Mouse (Mus musculus) neural tube, embryonic 14.5 days (tissue): Measurements from ENCODE around the gene Epb41l5. TPM values are rescaled to one million over a fixed set of nuclear protein-coding genes. Genes with fewer than 3 reads are reported as not detected.
A peak's percentile ranks its signal among the peaks of the same experiment; 100 is the strongest.

Experiments
- ATAC-seq: fragments of 200-750 bp; cut with Nextera tagmentation; 2 replicates; pipeline ENCODE4 v1.8.0; 2017; ENCODE audit warnings: low read depth, mild to moderate bottlenecking, moderate TSS enrichment, moderate library complexity
- H3K27ac ChIP-seq: fragments of 300-500 bp; sonication (generic); 2 replicates; pipeline ENCODE4 v1.5.1; 2014; ENCODE audit warnings: low read depth, mild to moderate bottlenecking, control low read depth, low read length, moderate library complexity, mixed read lengths
- H3K27me3 ChIP-seq: fragments of 300-500 bp; sonication (generic); 2 replicates; pipeline ENCODE4 v1.6.1; 2014; ENCODE audit warnings: low read length; ENCODE audit not compliant: control insufficient read depth, insufficient read depth
- H3K36me3 ChIP-seq: fragments of 300-500 bp; sonication (generic); 2 replicates; pipeline ENCODE4 v1.6.1; 2014; ENCODE audit warnings: low read length, mixed read lengths; ENCODE audit not compliant: control insufficient read depth, insufficient read depth
- H3K4me1 ChIP-seq: fragments of 300-500 bp; sonication (generic); 2 replicates; pipeline ENCODE4 v1.6.1; 2014; ENCODE audit warnings: low read length; ENCODE audit not compliant: control insufficient read depth, insufficient read depth
- H3K4me2 ChIP-seq: fragments of 300-500 bp; sonication (generic); 2 replicates; pipeline ENCODE4 v1.6.1; 2014; ENCODE audit warnings: mild to moderate bottlenecking, low read depth, low read length, control low read depth
- H3K4me3 ChIP-seq: fragments of 300-500 bp; sonication (generic); 2 replicates; pipeline ENCODE4 v1.5.1; 2014; ENCODE audit warnings: low read depth, low read length, control low read depth, mixed read lengths
- H3K9ac ChIP-seq: fragments of 300-500 bp; sonication (generic); replicated peaks from 2 replicates; pipeline ENCODE4 v1.6.1; 2014; ENCODE audit warnings: low read depth, mild to moderate bottlenecking, control low read depth, low read length, mixed read lengths
- H3K9me3 ChIP-seq: fragments of 300-500 bp; sonication (generic); 2 replicates; pipeline ENCODE4 v1.6.1; 2016; ENCODE audit warnings: low read length; ENCODE audit not compliant: control insufficient read depth
- WGBS: fragments of 180-500 bp; shearing (Covaris S2); extraction: QIAGEN DNeasy Blood & Tissue Kit; methylation state at CpG from one replicate; pipeline ENCODE4 v1.1.7; 2014; 5-methylcytosine and 5-hydroxymethylcytosine counted together
- polyA plus RNA-seq: library from polyadenylated mRNA; unstranded; fragments of >200 nt; fragmentation: Nextera tagmentation; extraction: Ambion mirVana; gene quantifications from 2 replicates; pipeline ENCODE4 v1.2.1, GENCODE M21; 2014

Epb41l5 gene
- polyA plus RNA-seq, 1 experiment from 2014 or later: 20.6 TPM

GRCm38 (mm10) chr1:119557641-119558395, 91.0 kb downstream of the Epb41l5 start:
- H3K9me3 ChIP-seq: no peaks in the 10 kb centered on the region
- no peaks in the 10 kb centered on the region for H3K4me1 ChIP-seq
- no peak overlapping the region for H3K27ac ChIP-seq
- ATAC-seq: no peak
- no peak overlapping the region for H3K4me2 ChIP-seq
- H3K9ac ChIP-seq: no peak overlapping the region
- 95% methylated on average over 4 of the region's 4 CpGs for WGBS
- H3K27me3 ChIP-seq: no peaks in the 10 kb centered on the region
- H3K4me3 ChIP-seq: no peak overlapping the region
- H3K36me3 ChIP-seq: no peaks in the 10 kb centered on the region

GRCm38 (mm10) chr1:119555651-119556050, 93.1 kb downstream of the Epb41l5 start:
- 76% methylated on average over 5 of the region's 5 CpGs for WGBS

DNA sequence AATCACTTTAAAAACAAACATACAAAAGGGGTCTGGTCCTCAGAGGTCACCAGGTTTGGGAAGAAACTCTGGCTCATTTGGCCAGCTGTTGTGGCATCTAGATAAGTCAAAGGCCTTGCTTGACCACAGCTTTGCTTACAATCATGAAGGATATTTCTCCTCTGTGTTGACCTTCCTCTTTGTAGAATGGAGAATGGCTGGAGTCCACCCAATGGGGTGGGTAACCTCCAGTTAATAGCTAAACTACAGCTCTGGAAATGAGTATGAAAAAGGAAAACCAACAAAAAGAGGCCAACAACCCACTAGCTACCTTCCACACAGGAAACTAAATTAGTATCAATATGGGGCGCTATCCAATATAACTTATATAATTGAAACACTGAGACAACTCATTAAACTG, 97.1 kb downstream of the Epb41l5 start:
- H3K36me3 ChIP-seq: no peaks in the 10 kb centered on the region
- no peak overlapping the region for H3K9ac ChIP-seq
- no peak overlapping the region for H3K4me2 ChIP-seq
- no peak for ATAC-seq
- H3K9me3 ChIP-seq: no peaks in the 10 kb centered on the region
- no peak overlapping the region for H3K27ac ChIP-seq
- WGBS: 100% methylated on average over 1 of the region's 1 CpGs
- no peaks in the 10 kb centered on the region for H3K4me1 ChIP-seq
- H3K27me3 ChIP-seq: no peaks in the 10 kb centered on the region
- no peak overlapping the region for H3K4me3 ChIP-seq

More at GRCm38 (mm10) chr1:119555651-119556050, 93.1 kb downstream of the Epb41l5 start:
- Histone ChIP-seq H3K4me3 (no peak overlapping the region), H3K27ac (no peak overlapping the region), H3K9ac (no peak overlapping the region), H3K4me2 (no peak overlapping the region), H3K9me3 (no peaks in the 10 kb centered on the region), H3K4me1 (no peaks in the 10 kb centered on the region), H3K36me3 (no peaks in the 10 kb centered on the region), H3K27me3 (no peaks in the 10 kb centered on the region)
- ATAC-seq: no peak

DNA sequence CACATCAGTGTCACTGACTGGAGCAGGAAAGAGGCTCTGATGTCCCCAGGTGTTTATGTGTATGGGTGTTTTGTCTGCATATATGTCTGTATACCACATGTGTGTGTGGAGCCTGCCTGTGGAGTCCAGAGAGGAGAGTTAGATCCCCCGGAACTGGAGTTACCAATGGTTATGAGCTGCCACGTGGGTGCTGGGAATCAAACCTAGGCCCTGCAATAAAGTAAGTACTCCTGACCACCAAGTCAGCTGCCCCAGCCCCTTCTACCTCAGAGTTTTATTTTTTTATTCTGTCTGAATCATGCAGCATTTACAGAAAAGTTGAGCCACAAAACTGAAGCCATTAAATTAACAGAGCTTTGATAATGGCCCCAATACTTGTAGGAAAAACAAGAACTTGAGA, 98.7 kb downstream of the Epb41l5 start:
- 100% methylated on average over 2 of the region's 2 CpGs for WGBS
- H3K9ac ChIP-seq: no peak overlapping the region
- no peaks in the 10 kb centered on the region for H3K4me1 ChIP-seq
- H3K27me3 ChIP-seq: no peaks in the 10 kb centered on the region
- H3K36me3 ChIP-seq: no peaks in the 10 kb centered on the region
- no peak overlapping the region for H3K4me3 ChIP-seq
- H3K27ac ChIP-seq: no peak overlapping the region
- no peak for ATAC-seq
- H3K9me3 ChIP-seq: no peaks in the 10 kb centered on the region
- H3K4me2 ChIP-seq: no peak overlapping the region

DNA sequence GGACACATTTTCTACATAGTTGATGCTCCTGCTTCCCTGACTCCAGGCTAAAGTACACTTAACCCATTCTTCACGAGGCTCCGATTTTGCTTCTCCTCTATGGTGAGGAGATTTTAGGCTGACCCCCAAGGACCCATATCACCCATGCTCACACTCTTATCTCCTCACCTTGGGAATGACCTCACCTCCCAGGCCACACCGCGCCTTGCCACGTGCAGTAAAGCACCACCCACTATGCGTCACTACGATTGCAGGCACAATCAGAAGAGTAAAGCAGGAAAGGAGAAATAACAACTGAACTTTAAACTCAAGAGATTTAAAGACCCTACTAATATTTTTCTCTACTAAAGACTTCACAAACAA, 99.5 kb downstream of the Epb41l5 start:
- no peaks in the 10 kb centered on the region for H3K36me3 ChIP-seq
- no peak overlapping the region for H3K9ac ChIP-seq
- H3K9me3 ChIP-seq: no peaks in the 10 kb centered on the region
- no peak overlapping the region for H3K4me3 ChIP-seq
- 95% methylated on average over 7 of the region's 7 CpGs for WGBS
- H3K27me3 ChIP-seq: no peaks in the 10 kb centered on the region
- no peak for ATAC-seq
- no peak overlapping the region for H3K27ac ChIP-seq
- H3K4me1 ChIP-seq: no peaks in the 10 kb centered on the region
- no peak overlapping the region for H3K4me2 ChIP-seq

GRCm38 (mm10) chr1:119548668-119549326, 100.0 kb downstream of the Epb41l5 start:
- Histone ChIP-seq H3K27me3 (no peaks in the 10 kb centered on the region), H3K27ac (no peak overlapping the region), H3K9me3 (no peaks in the 10 kb centered on the region), H3K4me2 (no peak overlapping the region), H3K4me1 (no peaks in the 10 kb centered on the region), H3K4me3 (no peak overlapping the region), H3K9ac (no peak overlapping the region), H3K36me3 (no peaks in the 10 kb centered on the region)
- 78% methylated on average over 7 of the region's 7 CpGs for WGBS
- ATAC-seq: peak; percentile 49; the same call in 1 of the 2 replicates

- no peaks in the 10 kb centered on the region for H3K4me1 ChIP-seq
- 92% methylated on average over 3 of the region's 3 CpGs for WGBS
- no peak overlapping the region for H3K4me3 ChIP-seq
- no peaks in the 10 kb centered on the region for H3K36me3 ChIP-seq
- no peak overlapping the region for H3K4me2 ChIP-seq
- H3K27me3 ChIP-seq: no peaks in the 10 kb centered on the region
- H3K9ac ChIP-seq: no peak overlapping the region
- no peak for ATAC-seq
- H3K9me3 ChIP-seq: no peaks in the 10 kb centered on the region
- no peak overlapping the region for H3K27ac ChIP-seq
Measured at GRCm38 (mm10) chr1:119546490-119546889, 102.3 kb downstream of the Epb41l5 start.

DNA sequence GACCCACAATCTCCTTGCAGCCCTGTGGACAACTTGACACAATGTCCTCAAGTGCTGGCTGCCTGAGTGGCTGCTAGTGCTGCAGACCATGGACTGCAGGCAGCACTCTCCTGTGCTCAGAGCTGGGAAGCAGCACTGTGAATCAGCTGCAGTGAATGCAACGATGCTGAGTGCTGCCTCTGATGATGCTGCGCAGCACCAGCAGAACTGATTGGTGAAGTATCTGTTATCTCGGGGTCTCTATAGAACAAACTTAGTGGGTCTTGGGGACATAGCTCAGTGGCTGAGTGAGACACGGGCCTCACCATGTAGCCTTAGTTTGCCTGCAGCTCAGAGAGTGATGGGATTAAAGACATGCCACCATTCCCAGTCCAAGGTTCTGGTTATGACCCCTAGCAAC, 103.1 kb downstream of the Epb41l5 start:
- no peak overlapping the region for H3K4me3 ChIP-seq
- H3K27ac ChIP-seq: no peak overlapping the region
- no peak for ATAC-seq
- H3K4me1 ChIP-seq: no peaks in the 10 kb centered on the region
- no peaks in the 10 kb centered on the region for H3K27me3 ChIP-seq
- H3K9ac ChIP-seq: no peak overlapping the region
- no peaks in the 10 kb centered on the region for H3K9me3 ChIP-seq
- H3K36me3 ChIP-seq: no peaks in the 10 kb centered on the region
- 95% methylated on average over 4 of the region's 4 CpGs for WGBS
- H3K4me2 ChIP-seq: no peak overlapping the region

- H3K9me3 ChIP-seq: no peaks in the 10 kb centered on the region
- H3K27ac ChIP-seq: no peak overlapping the region
- H3K27me3 ChIP-seq: no peaks in the 10 kb centered on the region
- WGBS: 85% methylated on average over 2 of the region's 2 CpGs
- H3K4me2 ChIP-seq: no peak overlapping the region
- no peak for ATAC-seq
- H3K36me3 ChIP-seq: no peaks in the 10 kb centered on the region
- H3K9ac ChIP-seq: no peak overlapping the region
- H3K4me3 ChIP-seq: no peak overlapping the region
- no peaks in the 10 kb centered on the region for H3K4me1 ChIP-seq
Measured at GRCm38 (mm10) chr1:119545164-119545563, 103.6 kb downstream of the Epb41l5 start.
